Mouse (Mus musculus): ENCODE data around the gene Vmn2r112. TPM values are rescaled to one million over a fixed set of nuclear protein-coding genes. Genes with fewer than 3 reads are reported as not detected.
"Not testable (repeated sequence)": the region's sequence is repeated elsewhere in the genome, so short reads cannot be mapped to it uniquely, and the experiment has no call there.

Gene Vmn2r112
- not detected in 2 replicates for total RNA-seq (2015; ENCODE audit: low replicate concordance)
- 0.14 TPM in 1 of 2 replicates, not detected in the other for total RNA-seq (2017; ENCODE audit: low replicate concordance)

- ATAC-seq (replicated peaks; ENCODE audit: low FRiP score, poor library complexity, severe bottlenecking): not testable (repeated sequence)
Observed at GRCm38 (mm10) chr17:22600651-22601050, at the start of gene Vmn2r112. Gene Vmn2r112, plus strand, starts transcription at chr17:22600951.

GRCm38 (mm10) chr17:22573382-22573781 lies 27.4 kb upstream of the Vmn2r112 start, which contains the start of gene Vmn2r111:
Gene Vmn2r111, minus strand, starts transcription at chr17:22573482.
- not testable (repeated sequence) for ATAC-seq (replicated peaks; ENCODE audit: low FRiP score, poor library complexity, severe bottlenecking)

- ATAC-seq (replicated peaks; ENCODE audit: low FRiP score, poor library complexity, severe bottlenecking): no peak
Observed at GRCm38 (mm10) chr17:22630646-22631045, 29.9 kb downstream of the Vmn2r112 start.

Other genes with a start within 250 kb of the Vmn2r112 start
- gene Zfp944, start 239.6 kb upstream of the Vmn2r112 start, total RNA-seq (2015; ENCODE audit: low replicate concordance): 8.8 and 18.4 TPM in 2 replicates
- 3.6 and 9.9 TPM in 2 replicates for gene Zfp944, start 239.6 kb upstream of the Vmn2r112 start, total RNA-seq (2017; ENCODE audit: low replicate concordance)
- 7.1 and 12.1 TPM in 2 replicates for gene Zfp758, start 239.5 kb upstream of the Vmn2r112 start, total RNA-seq (2015; ENCODE audit: low replicate concordance)
- gene Zfp758, start 239.5 kb upstream of the Vmn2r112 start, total RNA-seq (2017; ENCODE audit: low replicate concordance): 11.6 and 12.8 TPM in 2 replicates
- 0.84 TPM in 1 of 2 replicates, not detected in the other for gene Zfp946, start 176.7 kb upstream of the Vmn2r112 start, total RNA-seq (2015; ENCODE audit: low replicate concordance)
- 0.43 and 0.70 TPM in 2 replicates for gene Zfp946, start 176.7 kb upstream of the Vmn2r112 start, total RNA-seq (2017; ENCODE audit: low replicate concordance)
- gene Vmn2r111, start 27.5 kb upstream of the Vmn2r112 start, total RNA-seq (2015; ENCODE audit: low replicate concordance): not detected in 2 replicates
- gene Vmn2r111, start 27.5 kb upstream of the Vmn2r112 start, total RNA-seq (2017; ENCODE audit: low replicate concordance): not detected in 2 replicates

All from erythroblast, adult 5-6 weeks (primary cell).